Mouse (Mus musculus): ENCODE data around the gene Prelid3b.
A peak's percentile ranks its signal among the peaks of the same experiment; 100 is the strongest.

The Prelid3b gene

GRCm38 (mm10) chr2:174472818-174473549 is at the start of gene Prelid3b:
TSS of gene Prelid3b (minus strand) at chr2:174473081.
- DNase-seq = peak; percentile 99 to 100

- no peak for DNase-seq
Observed at GRCm38 (mm10) chr2:174522134-174522533, 49.3 kb upstream of the Prelid3b start.

- DNase-seq = no peak
Observed at GRCm38 (mm10) chr2:174517141-174518079, 44.5 kb upstream of the Prelid3b start.

GRCm38 (mm10) chr2:174514887-174515286 is 42.0 kb upstream of the Prelid3b start:
- no peak for DNase-seq

GRCm38 (mm10) chr2:174513827-174514226 is 40.9 kb upstream of the Prelid3b start:
- no peak for DNase-seq

GRCm38 (mm10) chr2:174509825-174510224 is 36.9 kb upstream of the Prelid3b start:
- DNase-seq = no peak

- DNase-seq = no peak
Observed at GRCm38 (mm10) chr2:174507998-174508397, 35.1 kb upstream of the Prelid3b start.

GRCm38 (mm10) chr2:174502831-174503460 is 30.1 kb upstream of the Prelid3b start:
- DNase-seq = no peak

- DNase-seq = no peak
Observed at GRCm38 (mm10) chr2:174502321-174502720, 29.4 kb upstream of the Prelid3b start.

- no peak for DNase-seq
Observed at GRCm38 (mm10) chr2:174501517-174501916, 28.6 kb upstream of the Prelid3b start.

GRCm38 (mm10) chr2:174500814-174501503 is 28.1 kb upstream of the Prelid3b start:
- DNase-seq = no peak

GRCm38 (mm10) chr2:174492858-174493257 is 20.0 kb upstream of the Prelid3b start:
- peak; percentile 27 to 29 for DNase-seq

GRCm38 (mm10) chr2:174487005-174487404 is 14.1 kb upstream of the Prelid3b start:
- no peak for DNase-seq

- no peak for DNase-seq
Observed at GRCm38 (mm10) chr2:174478746-174479145, 5.9 kb upstream of the Prelid3b start.

GRCm38 (mm10) chr2:174477543-174478319 is 4.8 kb upstream of the Prelid3b start:
- no peak for DNase-seq

GRCm38 (mm10) chr2:174473550-174473927 is 658 bp upstream of the Prelid3b start:
- DNase-seq = no peak

GRCm38 (mm10) chr2:174472407-174472806 is 474 bp downstream of the Prelid3b start:
- no peak for DNase-seq

GRCm38 (mm10) chr2:174470786-174471405 is 2.0 kb downstream of the Prelid3b start:
- no peak for DNase-seq

GRCm38 (mm10) chr2:174470333-174470732 is 2.5 kb downstream of the Prelid3b start:
- no peak for DNase-seq

GRCm38 (mm10) chr2:174463789-174464523 is 8.9 kb downstream of the Prelid3b start, which contains the start of gene Atp5e:
TSS of gene Atp5e (minus strand) at chr2:174464105.
- peak; percentile 92 to 95 for DNase-seq
